Mouse (Mus musculus) megakaryocyte-erythroid progenitor cell, adult 5-6 weeks (primary cell): ENCODE results near the gene Dclk1. TPM values are rescaled to one million over a fixed set of nuclear protein-coding genes. Genes with fewer than 3 reads are reported as not detected.

Experiments
- ATAC-seq: replicated peaks from 2 replicates; pipeline ENCODE4 v1.8.0; 2016; ENCODE audit warnings: mild to moderate bottlenecking, inconsistent platforms; ENCODE audit not compliant: severe bottlenecking, poor library complexity, low FRiP score, low TSS enrichment
- total RNA-seq, 2 experiments: library from RNA; stranded (forward) in 1 of 2; stranded (reverse) in 1 of 2; fragments of 200-1000, 215-1000 nt in 1 of 2; fragments of >200 nt in 1 of 2; fragmentation: Nextera tagmentation in 1 of 2; gene quantifications; 2 replicates each; pipeline ENCODE4 v1.2.3; 2014 to 2017

Gene Dclk1
- total RNA-seq, 2 experiments from 2014 or later, result not detected

DNA sequence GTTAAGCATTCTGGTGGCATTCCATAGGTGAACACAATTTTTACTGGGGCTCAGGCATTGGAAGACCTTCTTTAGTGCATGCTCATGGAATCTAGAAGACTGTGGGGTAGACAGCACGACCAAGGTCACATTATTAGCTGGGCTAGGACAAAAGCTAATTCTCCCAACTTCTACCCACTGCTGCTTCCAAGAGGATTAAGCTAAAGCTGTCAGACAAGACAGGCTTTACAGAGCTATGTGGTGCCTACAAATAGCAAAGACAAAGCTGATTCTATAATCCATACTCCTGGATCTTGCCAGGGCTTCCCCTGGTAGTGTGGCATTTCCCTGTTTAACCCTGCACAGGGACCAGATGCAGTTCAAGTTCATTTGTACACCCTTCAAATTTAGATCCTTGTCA lies 285.4 kb downstream of the Dclk1 start:
- no peak for ATAC-seq

- ATAC-seq, result no peak
These were observed 285.8 kb downstream of the Dclk1 start for GRCm38 (mm10) chr3:55528012-55528411.

DNA sequence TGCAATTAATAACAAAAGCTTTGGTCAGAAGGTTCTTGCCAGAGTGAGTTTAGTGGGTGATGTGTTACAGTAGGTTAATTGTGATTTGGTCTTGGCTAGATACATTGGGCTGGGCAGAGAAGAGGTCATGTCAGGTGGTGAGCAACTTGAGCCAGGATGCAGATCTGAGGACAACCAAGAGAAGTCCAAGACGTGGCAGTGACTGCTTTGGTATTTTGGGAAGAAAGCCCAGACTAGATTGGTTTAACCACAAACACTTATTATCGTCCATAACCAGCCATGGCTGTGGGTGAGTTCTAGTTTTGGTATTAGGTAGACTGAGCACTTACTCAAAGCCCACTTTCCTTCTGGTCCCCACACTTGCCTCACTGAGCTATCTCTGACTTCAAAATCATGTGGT lies 287.2 kb downstream of the Dclk1 start:
- no peak for ATAC-seq

- ATAC-seq, result no peak
These were observed 289.3 kb downstream of the Dclk1 start for GRCm38 (mm10) chr3:55531204-55532044.

- ATAC-seq, result no peak
These were observed 290.2 kb downstream of the Dclk1 start for GRCm38 (mm10) chr3:55532175-55532973.

- ATAC-seq, result no peak
These were observed 293.5 kb downstream of the Dclk1 start for GRCm38 (mm10) chr3:55535591-55536200.

GRCm38 (mm10) chr3:55536901-55537300 lies 294.7 kb downstream of the Dclk1 start:
- ATAC-seq, result no peak

- no peak for ATAC-seq
These were observed 295.6 kb downstream of the Dclk1 start for GRCm38 (mm10) chr3:55537714-55538113.

- no peak for ATAC-seq
These were observed 297.2 kb downstream of the Dclk1 start for GRCm38 (mm10) chr3:55539400-55539799.

DNA sequence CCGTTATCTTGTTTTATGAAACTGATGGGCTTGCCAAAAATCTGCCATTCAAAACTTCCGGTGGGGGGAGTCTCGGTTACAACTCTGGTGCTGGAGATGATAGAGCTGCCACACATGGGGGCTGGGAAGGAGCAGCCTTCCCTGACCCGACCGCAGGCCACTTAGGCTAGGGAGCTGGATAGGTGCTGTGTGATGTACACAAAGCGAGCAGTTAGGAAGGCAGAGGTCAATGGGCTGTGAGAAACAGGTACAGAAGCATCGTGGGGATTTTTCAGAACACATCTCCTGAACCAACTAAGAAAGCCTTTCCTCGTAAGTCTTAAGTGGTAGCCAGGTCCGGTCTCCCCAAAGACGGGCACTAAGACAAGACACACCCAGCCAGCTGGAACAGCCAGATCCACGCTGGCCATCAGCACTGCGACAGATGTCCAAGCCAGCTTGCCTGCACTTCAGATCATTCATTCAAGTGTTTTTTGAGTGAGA lies 297.7 kb downstream of the Dclk1 start:
- ATAC-seq, result peak; percentile 54

GRCm38 (mm10) chr3:55540406-55541140 lies 298.4 kb downstream of the Dclk1 start:
- ATAC-seq, result no peak

DNA sequence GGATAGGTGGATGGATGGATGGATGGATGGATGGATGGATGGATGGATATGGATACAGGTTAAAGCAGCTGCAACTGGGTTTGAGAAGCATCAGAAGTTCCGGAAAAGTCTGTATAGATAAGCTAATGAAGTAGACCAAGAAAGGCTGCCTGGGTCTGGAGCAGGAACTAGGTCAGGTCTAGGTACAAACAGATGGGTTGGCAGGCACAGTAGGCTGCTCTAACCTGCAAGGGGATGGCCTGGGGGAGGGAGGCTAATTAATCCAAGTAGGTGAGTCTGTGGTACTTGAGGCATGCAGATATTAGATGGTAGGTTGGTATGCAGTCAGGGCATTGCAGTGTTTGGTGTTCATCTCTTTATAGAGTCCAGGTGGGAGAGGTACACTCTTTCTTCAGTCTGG lies 299.6 kb downstream of the Dclk1 start:
- no peak for ATAC-seq

GRCm38 (mm10) chr3:55542310-55542709 lies 300.1 kb downstream of the Dclk1 start:
- no peak for ATAC-seq

- no peak for ATAC-seq
These were observed 300.8 kb downstream of the Dclk1 start for GRCm38 (mm10) chr3:55542947-55543346.

GRCm38 (mm10) chr3:55543929-55544684 lies 301.9 kb downstream of the Dclk1 start:
- peak; percentile 77; the same call in 1 of the 2 replicates for ATAC-seq

DNA sequence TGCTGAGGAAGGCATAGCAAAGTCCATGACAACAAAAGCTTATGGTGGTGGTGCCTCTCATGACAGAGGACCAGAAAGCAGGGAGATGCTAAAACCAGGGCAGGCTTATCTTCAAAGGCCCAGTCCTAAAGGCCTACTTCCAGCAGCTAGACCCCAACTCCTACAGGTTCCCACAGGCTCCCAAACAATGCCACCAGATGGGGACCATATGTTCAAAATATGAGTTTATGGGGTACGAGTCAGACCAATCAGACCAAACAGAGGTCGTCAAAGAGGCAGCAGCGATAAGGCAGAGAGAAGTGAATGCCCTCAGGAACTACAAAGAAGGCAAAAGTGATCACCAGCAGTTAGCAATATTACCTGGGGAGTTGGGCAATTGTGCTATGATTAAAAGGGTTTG lies 303.1 kb downstream of the Dclk1 start:
- ATAC-seq, result no peak

- no peak for ATAC-seq
These were observed 303.8 kb downstream of the Dclk1 start for GRCm38 (mm10) chr3:55545916-55546315.

DNA sequence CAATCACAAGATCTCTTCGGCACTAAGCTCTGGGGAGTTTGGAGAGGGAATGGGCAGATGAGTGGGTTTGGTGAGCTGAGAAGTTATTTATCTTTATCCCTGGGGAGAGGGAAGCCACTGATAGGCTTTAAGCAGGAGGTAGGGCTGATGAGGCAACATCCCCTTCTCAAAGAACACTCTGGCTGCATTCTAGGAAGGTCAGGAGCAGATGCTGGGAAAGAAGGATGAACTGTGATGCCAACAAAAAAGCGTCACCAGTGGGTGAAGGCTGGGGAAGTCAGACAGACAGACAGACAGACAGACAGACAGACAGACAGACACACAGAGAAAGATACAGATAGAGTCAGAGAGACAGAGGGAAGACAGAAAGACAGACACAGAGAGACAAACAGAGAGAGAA lies 304.9 kb downstream of the Dclk1 start:
- ATAC-seq, result no peak

GRCm38 (mm10) chr3:55549376-55549775 lies 307.2 kb downstream of the Dclk1 start:
- ATAC-seq, result no peak
